Mouse (Mus musculus) heart, postnatal 4 days (tissue): ENCODE data around the gene Ubash3a. TPM values are rescaled to one million over a fixed set of nuclear protein-coding genes. Genes with fewer than 3 reads are reported as not detected.
A peak's percentile ranks its signal among the peaks of the same experiment; 100 is the strongest.

ENCODE experiments used
- DNase-seq: peaks from one replicate; pipeline ENCODE4 v3.0.0; 2021
- total RNA-seq, 2 experiments: library from RNA; stranded (reverse); gene quantifications; 2 replicates each; pipeline ENCODE4 v1.2.3; 2021

The Ubash3a gene
- under 1 TPM; 0.12 to 0.23 TPM for total RNA-seq

GRCm38 (mm10) chr17:31207771-31208334 lies at the start of gene Ubash3a:
Ubash3a (plus strand) TSS chr17:31207873.
- DNase-seq: no peak

DNA sequence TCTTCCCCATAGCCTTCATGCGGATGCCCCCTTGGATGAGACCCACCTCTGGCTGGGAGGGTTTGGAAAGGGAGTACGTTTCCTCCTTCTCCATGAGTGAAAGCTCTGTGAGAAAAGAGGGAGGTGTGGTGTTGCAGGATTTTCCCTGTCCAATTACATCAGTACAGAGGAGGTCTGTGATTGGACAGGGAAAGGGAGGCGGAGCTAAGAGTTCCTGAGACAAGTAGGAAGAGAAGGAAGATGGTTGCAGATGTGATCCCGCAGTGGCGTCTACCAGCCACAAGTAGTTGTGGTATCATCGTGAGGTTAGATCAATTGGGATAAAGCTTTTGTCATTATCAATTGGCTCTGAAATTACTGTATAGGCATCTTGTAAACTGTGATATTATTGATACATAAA lies 49.8 kb upstream of the Ubash3a start:
- DNase-seq: no peak

GRCm38 (mm10) chr17:31160291-31160690 lies 47.4 kb upstream of the Ubash3a start:
- DNase-seq: no peak

GRCm38 (mm10) chr17:31162607-31163006 lies 45.1 kb upstream of the Ubash3a start:
- DNase-seq: no peak

GRCm38 (mm10) chr17:31163821-31164220 lies 43.9 kb upstream of the Ubash3a start:
- no peak for DNase-seq

GRCm38 (mm10) chr17:31165127-31165526 lies 42.5 kb upstream of the Ubash3a start, which contains the start of gene Tff1:
Tff1 (minus strand) TSS chr17:31165277.
- DNase-seq: no peak

GRCm38 (mm10) chr17:31169796-31170195 lies 37.9 kb upstream of the Ubash3a start:
- DNase-seq: no peak

- DNase-seq: no peak
Observed at GRCm38 (mm10) chr17:31176321-31176720, 31.4 kb upstream of the Ubash3a start.

GRCm38 (mm10) chr17:31181490-31181889 lies 26.2 kb upstream of the Ubash3a start:
- no peak for DNase-seq

DNA sequence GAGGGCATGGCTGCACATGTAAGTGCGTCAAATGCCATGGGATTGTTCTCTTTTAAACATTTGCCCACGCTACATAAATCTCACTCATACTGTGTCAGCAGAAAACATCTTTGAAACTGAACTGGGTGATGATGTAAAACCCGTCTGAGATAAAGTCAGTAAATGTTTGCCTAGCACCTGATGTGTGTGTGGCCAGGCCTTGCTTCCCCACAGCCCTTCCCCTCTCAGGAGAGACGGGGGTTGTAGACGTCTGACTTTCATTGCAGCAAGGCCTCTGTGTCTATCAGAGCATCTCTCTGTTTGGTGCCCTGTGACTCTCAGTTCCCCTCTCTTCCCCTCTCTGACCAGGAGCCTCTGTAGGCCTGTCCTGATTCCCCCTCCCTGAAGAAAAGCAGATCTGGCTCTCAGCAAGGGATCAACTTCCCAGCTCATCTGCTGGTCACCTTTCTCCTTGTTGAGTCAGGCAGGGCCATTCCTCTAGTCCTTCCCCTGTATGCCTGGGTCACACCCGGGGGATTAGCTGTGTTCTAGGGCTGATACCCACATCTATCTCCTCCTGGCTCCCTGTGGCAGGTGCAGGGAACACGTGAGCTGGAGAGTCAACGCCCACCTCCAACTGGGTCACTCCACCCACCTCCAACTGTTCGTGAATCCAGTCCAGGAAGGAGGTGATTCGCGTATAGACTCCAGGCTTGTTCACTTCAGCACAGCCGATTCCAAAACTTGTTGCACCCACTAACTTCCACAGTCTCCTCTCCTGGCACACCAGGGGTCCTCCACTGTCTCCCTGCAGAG lies 24.3 kb upstream of the Ubash3a start:
- no peak for DNase-seq

DNA sequence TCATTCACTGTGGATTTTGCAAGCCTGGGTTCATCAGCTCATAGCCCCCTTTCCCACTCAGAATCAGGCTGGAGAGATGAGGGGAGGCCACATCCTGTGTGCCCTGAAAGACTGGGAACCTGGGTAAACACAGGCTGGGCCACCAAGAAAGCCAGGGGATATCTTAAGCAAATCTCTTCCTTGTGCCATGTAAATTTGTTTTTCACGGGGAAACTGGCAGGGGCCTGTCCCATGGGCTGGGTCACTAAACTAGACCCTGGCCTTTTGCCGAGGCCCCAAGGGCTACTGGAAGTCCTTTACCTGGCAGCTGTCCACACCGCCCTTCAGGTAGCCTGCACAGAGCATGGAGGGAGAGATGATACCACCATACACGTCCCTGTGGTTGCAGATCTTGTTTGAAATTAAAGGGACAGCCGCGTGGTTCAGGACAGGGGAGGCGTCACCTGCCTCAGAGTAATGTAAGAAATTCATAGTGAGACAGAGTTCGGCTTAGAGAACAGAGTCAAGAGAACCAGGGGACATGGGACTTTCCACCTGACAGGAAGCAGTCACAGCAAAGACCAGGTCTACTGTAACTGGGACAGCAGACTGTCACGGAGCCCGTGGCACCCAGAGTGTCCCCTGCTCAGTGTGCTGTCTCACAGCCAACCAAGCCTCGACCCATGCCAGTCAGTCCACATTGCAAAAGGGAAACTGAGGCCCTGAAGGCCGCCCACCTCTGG lies 23.2 kb upstream of the Ubash3a start:
- no peak for DNase-seq

GRCm38 (mm10) chr17:31187370-31187769 lies 20.3 kb upstream of the Ubash3a start:
- peak; percentile 77 for DNase-seq

GRCm38 (mm10) chr17:31191825-31192224 lies 15.8 kb upstream of the Ubash3a start:
- no peak for DNase-seq

GRCm38 (mm10) chr17:31192663-31193062 lies 15.0 kb upstream of the Ubash3a start:
- no peak for DNase-seq

- no peak for DNase-seq
Observed at GRCm38 (mm10) chr17:31193360-31193759, 14.3 kb upstream of the Ubash3a start.

- DNase-seq: no peak
Observed at GRCm38 (mm10) chr17:31195207-31195606, 12.5 kb upstream of the Ubash3a start.

- DNase-seq: no peak
Observed at GRCm38 (mm10) chr17:31196283-31196682, 11.4 kb upstream of the Ubash3a start.

DNA sequence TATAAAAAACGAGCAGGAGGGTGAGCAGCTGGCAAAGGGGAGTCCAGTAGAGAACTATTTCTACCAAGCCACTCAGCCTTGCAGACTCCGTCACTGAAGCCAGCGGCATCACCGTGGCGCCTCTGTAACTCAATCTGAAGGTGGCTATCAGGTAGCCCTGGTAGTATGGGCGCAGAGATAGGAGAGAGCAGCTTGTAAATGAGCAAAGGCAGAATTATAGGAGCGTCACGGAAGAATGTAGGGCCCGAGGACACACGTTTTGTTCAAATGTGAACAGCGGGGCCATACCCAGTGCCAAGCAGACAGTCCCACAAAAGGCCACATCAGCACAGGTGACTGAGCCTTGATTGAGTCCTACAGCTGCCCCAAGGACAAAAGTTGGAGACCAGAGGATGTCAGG lies 8.8 kb upstream of the Ubash3a start, which contains the start of gene Tmprss3:
Tmprss3 (minus strand) TSS at position 101 of the 400 bp plus-strand sequence.
- no peak for DNase-seq

DNA sequence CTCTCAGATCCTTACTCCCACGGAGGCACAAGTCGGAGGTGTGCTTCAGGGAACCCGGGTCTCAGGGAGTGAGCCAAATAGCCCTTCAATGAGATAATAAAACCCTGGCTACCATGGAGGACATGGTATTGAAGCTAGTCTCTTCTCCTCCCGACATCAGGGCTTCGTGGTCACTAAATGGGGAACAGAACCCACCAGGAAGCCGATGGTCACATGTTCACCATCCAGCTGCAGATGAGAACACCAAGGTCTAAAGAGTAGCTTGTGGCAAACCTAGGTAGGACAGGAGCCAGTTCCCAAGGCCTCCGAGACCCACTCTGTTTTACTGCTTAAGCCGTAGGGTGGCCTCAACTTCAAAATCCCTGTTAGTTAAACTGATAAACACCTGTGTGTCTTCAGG lies 981 bp downstream of the Ubash3a start:
- no peak for DNase-seq

GRCm38 (mm10) chr17:31209376-31209930 lies 1.8 kb downstream of the Ubash3a start:
- DNase-seq: no peak

GRCm38 (mm10) chr17:31210299-31210698 lies 2.6 kb downstream of the Ubash3a start:
- DNase-seq: no peak

GRCm38 (mm10) chr17:31211881-31212280 lies 4.2 kb downstream of the Ubash3a start:
- DNase-seq: no peak
